Mouse (Mus musculus) heart, adult 8-10 months (tissue): ENCODE data around the gene Gm5930. TPM values are rescaled to one million over a fixed set of nuclear protein-coding genes. Genes with fewer than 3 reads are reported as not detected.
"Not testable (repeated sequence)": the region's sequence is repeated elsewhere in the genome, so short reads cannot be mapped to it uniquely, and the experiment has no call there.

Experiments used
- DNase-seq: peaks from one replicate; pipeline ENCODE4 v3.0.0; 2022; ENCODE audit warnings: low spot score
- total RNA-seq, 4 experiments: library from RNA; stranded (reverse); gene quantifications; 2 replicates each; pipeline ENCODE4 v1.2.4; 2022

The Gm5930 gene
- total RNA-seq, result not detected

GRCm38 (mm10) chr14:44338484-44338883 is at the start of gene Gm5930:
Gene Gm5930 (minus strand): TSS chr14:44338584.
- not testable (repeated sequence) for DNase-seq

- not testable (repeated sequence) for DNase-seq
Observed at GRCm38 (mm10) chr14:44384233-44384632, 45.8 kb upstream of the Gm5930 start.

- not testable (repeated sequence) for DNase-seq
Observed at GRCm38 (mm10) chr14:44365057-44365456, 26.7 kb upstream of the Gm5930 start, which contains the start of gene Gm8229. Gene Gm8229 (plus strand): TSS chr14:44365357.

GRCm38 (mm10) chr14:44362301-44362700 is 23.9 kb upstream of the Gm5930 start:
- DNase-seq, result not testable (repeated sequence)

- DNase-seq, result not testable (repeated sequence)
Observed at GRCm38 (mm10) chr14:44361416-44361815, 23.0 kb upstream of the Gm5930 start.

- not testable (repeated sequence) for DNase-seq
Observed at GRCm38 (mm10) chr14:44312049-44312448, 26.3 kb downstream of the Gm5930 start.

GRCm38 (mm10) chr14:44285280-44285679 is 53.1 kb downstream of the Gm5930 start, which contains the start of gene Gm8220:
Gene Gm8220 (plus strand): TSS chr14:44285580.
- DNase-seq, result not testable (repeated sequence)

Other genes with a start within 250 kb of the Gm5930 start
- 1 to 10 TPM in 1 of 4 experiments, under 1 TPM in 2, not detected in 1; 0.52 to 1.8 (median 0.53) TPM for gene Ear2, start 235.9 kb downstream of the Gm5930 start, total RNA-seq
- gene Gm3327, start 214.7 kb downstream of the Gm5930 start, total RNA-seq, result not detected
- not detected for gene Gm8212, start 140.9 kb downstream of the Gm5930 start, total RNA-seq
- gene 4930503E14Rik, start 125.3 kb downstream of the Gm5930 start, total RNA-seq, result not detected
- not detected for gene Gm8220, start 53.0 kb downstream of the Gm5930 start, total RNA-seq
- not detected for gene Gm8229, start 26.8 kb upstream of the Gm5930 start, total RNA-seq
- gene Gm3371, start 72.1 kb upstream of the Gm5930 start, total RNA-seq, result not detected
- not detected for gene Gm8232, start 95.1 kb upstream of the Gm5930 start, total RNA-seq
- not detected for gene BC061237, start 153.9 kb upstream of the Gm5930 start, total RNA-seq
- gene Gm17093, start 179.7 kb upstream of the Gm5930 start, total RNA-seq, result not detected
- gene Gm8247, start 244.6 kb upstream of the Gm5930 start, total RNA-seq, result not detected